Mouse (Mus musculus) heart, adult 2 months (tissue): ENCODE results near the gene Cybrd1.

Source experiments
- CTCF ChIP-seq: fragments of 200-600 bp; IDR thresholded peaks from 2 replicates; pipeline ENCODE4 v1.8.1; 2022; ENCODE audit warnings: antibody characterized with exemption, mild to moderate bottlenecking, moderate library complexity
- EP300 ChIP-seq: fragments of 200-500 bp; IDR thresholded peaks from 2 replicates; pipeline ENCODE4 v1.6.1; 2011; ENCODE audit warnings: low read depth, low read length, control low read depth; ENCODE audit not compliant: insufficient read depth
- POLR2A ChIP-seq: fragments of 200-500 bp; IDR thresholded peaks from 2 replicates; pipeline ENCODE4 v1.6.1; 2011; ENCODE audit warnings: mild to moderate bottlenecking, low read depth, low read length, control low read depth; ENCODE audit not compliant: insufficient read depth

DNA sequence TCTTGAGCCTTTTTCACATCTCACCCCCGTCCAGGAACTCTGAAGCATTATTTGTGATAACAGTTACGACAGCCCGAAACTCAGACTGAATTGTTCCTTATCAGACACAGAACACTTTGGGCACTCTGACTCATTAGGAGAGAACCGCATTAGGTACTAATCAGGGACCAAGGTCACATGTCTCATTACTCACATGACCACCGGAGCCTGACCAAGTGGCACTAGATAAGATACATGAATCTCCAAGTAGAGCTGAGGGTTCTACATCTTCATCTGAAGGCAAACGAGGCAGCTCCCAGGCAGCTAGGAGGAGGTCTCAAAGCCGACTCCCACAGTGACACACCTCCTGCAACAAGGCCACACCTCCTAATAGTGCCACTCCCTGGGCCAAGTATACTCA is 21.6 kb upstream of the Cybrd1 start:
- TF ChIP-seq CTCF = no peak
- TF ChIP-seq POLR2A = no peak
- no peak for TF ChIP-seq EP300
